Mouse (Mus musculus): ENCODE results near the gene Olfr56.
"Not testable (repeated sequence)": the region's sequence is repeated elsewhere in the genome, so short reads cannot be mapped to it uniquely, and the experiment has no call there.

Olfr56 gene

GRCm38 (mm10) chr11:49176047-49176779 lies 197.5 kb downstream of the Olfr56 start:
- DNase-seq, result not testable (repeated sequence)

DNA sequence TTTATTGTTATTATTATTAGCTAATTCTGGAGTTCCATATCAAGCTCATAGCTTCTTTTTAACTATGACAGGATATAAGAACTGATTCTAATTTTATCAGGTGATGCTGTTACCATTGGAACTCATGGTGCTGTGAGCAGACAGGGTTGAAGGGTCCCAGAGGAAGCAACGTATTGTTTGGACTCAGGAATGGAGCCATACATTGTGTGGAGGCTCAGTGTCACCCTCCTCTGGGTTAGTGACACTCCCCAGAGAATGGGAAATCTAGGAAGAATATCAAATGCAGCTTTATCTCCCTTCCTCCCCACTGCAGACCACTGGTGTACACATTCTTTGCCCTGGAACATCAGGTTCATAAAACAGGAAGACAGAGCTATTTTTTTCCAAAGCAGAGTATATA lies 204.5 kb downstream of the Olfr56 start:
- DNase-seq, result no peak
